Mouse (Mus musculus) erythroblast, embryonic 14.5 days (primary cell): Measurements from ENCODE around the gene Pafah1b1. TPM values are rescaled to one million over a fixed set of nuclear protein-coding genes. Genes with fewer than 3 reads are reported as not detected.

Source experiments
- H3K27me3 ChIP-seq: 2 replicates; pipeline ENCODE4 v1.6.1; 2012; ENCODE audit warnings: inconsistent platforms; ENCODE audit not compliant: control insufficient read depth
- H3K36me3 ChIP-seq: 2 replicates; pipeline ENCODE4 v1.6.1; 2012; ENCODE audit warnings: mild to moderate bottlenecking, inconsistent platforms; ENCODE audit not compliant: control insufficient read depth
- H3K4me1 ChIP-seq: 2 replicates; pipeline ENCODE4 v1.6.1; 2012; ENCODE audit warnings: inconsistent platforms; ENCODE audit not compliant: control insufficient read depth
- H3K4me3 ChIP-seq: replicated peaks from 2 replicates; pipeline ENCODE3; 2012; ENCODE audit warnings: moderate library complexity, mild to moderate bottlenecking, inconsistent platforms
- H3K9me3 ChIP-seq: 2 replicates; pipeline ENCODE4 v1.6.1; 2012; ENCODE audit warnings: low read length, inconsistent platforms, mixed read lengths; ENCODE audit not compliant: control insufficient read depth
- GATA1 ChIP-seq: IDR thresholded peaks from 2 replicates; pipeline ENCODE4 v1.6.1; 2012; ENCODE audit warnings: low read length, inconsistent platforms, mixed read lengths
- TAL1 ChIP-seq: IDR thresholded peaks from 3 replicates; pipeline ENCODE4 v1.6.1; 2012; ENCODE audit warnings: low read length, inconsistent platforms, mixed read lengths
- polyA plus RNA-seq: library from polyadenylated mRNA; stranded (reverse); fragments of >175 nt; gene quantifications from 2 replicates; pipeline ENCODE4 v1.2.3, GENCODE M21; 2012

Gene Pafah1b1
- polyA plus RNA-seq, 1 experiment: 2.0 TPM

GRCm38 (mm10) chr11:74667582-74668010, 56.9 kb downstream of the Pafah1b1 start:
- Histone ChIP-seq H3K4me1 (peaks cover 2% of the 10 kb centered on the region; the same call in 1 of the 2 replicates), H3K27me3 (no peaks in the 10 kb centered on the region), H3K36me3 (peaks cover 97% of the 10 kb centered on the region), H3K4me3 (no peak overlapping the region), H3K9me3 (no peaks in the 10 kb centered on the region)
- no peak for TF ChIP-seq TAL1
- no peak for TF ChIP-seq GATA1

GRCm38 (mm10) chr11:74666776-74667581, 57.5 kb downstream of the Pafah1b1 start:
- no peaks in the 10 kb centered on the region for H3K9me3 ChIP-seq
- no peaks in the 10 kb centered on the region for H3K27me3 ChIP-seq
- TF ChIP-seq TAL1: no peak
- no peak for TF ChIP-seq GATA1
- no peaks in the 10 kb centered on the region; the same call in 1 of the 2 replicates for H3K4me1 ChIP-seq
- peaks cover 98% of the 10 kb centered on the region for H3K36me3 ChIP-seq
- H3K4me3 ChIP-seq: no peak overlapping the region

GRCm38 (mm10) chr11:74666284-74666652, 58.2 kb downstream of the Pafah1b1 start:
- no peaks in the 10 kb centered on the region for H3K27me3 ChIP-seq
- peaks cover 98% of the 10 kb centered on the region for H3K36me3 ChIP-seq
- no peaks in the 10 kb centered on the region for H3K9me3 ChIP-seq
- H3K4me3 ChIP-seq: no peak overlapping the region
- no peaks in the 10 kb centered on the region for H3K4me1 ChIP-seq
- TF ChIP-seq GATA1: no peak
- TF ChIP-seq TAL1: no peak

GRCm38 (mm10) chr11:74665631-74666283, 58.7 kb downstream of the Pafah1b1 start:
- Histone ChIP-seq H3K36me3 (peaks cover 98% of the 10 kb centered on the region), H3K4me1 (no peaks in the 10 kb centered on the region), H3K9me3 (no peaks in the 10 kb centered on the region), H3K27me3 (no peaks in the 10 kb centered on the region), H3K4me3 (no peak overlapping the region)
- no peak for TF ChIP-seq TAL1
- TF ChIP-seq GATA1: no peak

GRCm38 (mm10) chr11:74664906-74665305, 59.6 kb downstream of the Pafah1b1 start:
- peaks cover 98% of the 10 kb centered on the region for H3K36me3 ChIP-seq
- H3K4me3 ChIP-seq: no peak overlapping the region
- no peaks in the 10 kb centered on the region for H3K9me3 ChIP-seq
- TF ChIP-seq GATA1 (no peak), TAL1 (no peak)
- no peaks in the 10 kb centered on the region for H3K27me3 ChIP-seq
- no peaks in the 10 kb centered on the region for H3K4me1 ChIP-seq

- Histone ChIP-seq H3K4me1 (no peaks in the 10 kb centered on the region), H3K4me3 (no peak overlapping the region), H3K36me3 (peaks cover 98% of the 10 kb centered on the region), H3K9me3 (no peaks in the 10 kb centered on the region), H3K27me3 (no peaks in the 10 kb centered on the region)
- TF ChIP-seq GATA1: no peak
- no peak for TF ChIP-seq TAL1
Observed at GRCm38 (mm10) chr11:74664279-74664678, 60.2 kb downstream of the Pafah1b1 start.

- Histone ChIP-seq H3K9me3 (peaks cover 7% of the 10 kb centered on the region), H3K27me3 (no peaks in the 10 kb centered on the region), H3K4me1 (no peaks in the 10 kb centered on the region), H3K36me3 (peaks cover 100% of the 10 kb centered on the region), H3K4me3 (no peak overlapping the region)
- no peak for TF ChIP-seq TAL1
- TF ChIP-seq GATA1: no peak
Observed at GRCm38 (mm10) chr11:74662221-74662620, 62.2 kb downstream of the Pafah1b1 start.

- H3K4me1 ChIP-seq: no peaks in the 10 kb centered on the region
- no peaks in the 10 kb centered on the region for H3K27me3 ChIP-seq
- H3K36me3 ChIP-seq: peaks cover 100% of the 10 kb centered on the region
- H3K9me3 ChIP-seq: peaks cover 9% of the 10 kb centered on the region
- TF ChIP-seq GATA1 (no peak), TAL1 (no peak)
- H3K4me3 ChIP-seq: no peak overlapping the region
Observed at GRCm38 (mm10) chr11:74661641-74662040, 62.8 kb downstream of the Pafah1b1 start.

- peaks cover 98% of the 10 kb centered on the region for H3K36me3 ChIP-seq
- H3K4me1 ChIP-seq: no peaks in the 10 kb centered on the region
- TF ChIP-seq GATA1 (no peak), TAL1 (no peak)
- no peaks in the 10 kb centered on the region for H3K27me3 ChIP-seq
- H3K4me3 ChIP-seq: no peak overlapping the region
- peaks cover 9% of the 10 kb centered on the region for H3K9me3 ChIP-seq
Observed at GRCm38 (mm10) chr11:74660336-74660735, 64.1 kb downstream of the Pafah1b1 start.
